Mouse (Mus musculus) bone marrow macrophage, adult 2 months (primary cell): Measurements from ENCODE around the gene Tnfrsf19. TPM values are rescaled to one million over a fixed set of nuclear protein-coding genes. Genes with fewer than 3 reads are reported as not detected.

ENCODE experiments used
- H3K27ac ChIP-seq: 2 replicates; pipeline ENCODE4 v1.5.1; 2012; ENCODE audit warnings: low read depth, low read length; ENCODE audit not compliant: insufficient read depth
- H3K4me1 ChIP-seq: 2 replicates; pipeline ENCODE4 v1.6.1; 2012; ENCODE audit warnings: low read length; ENCODE audit not compliant: control insufficient read depth, insufficient read depth
- H3K4me3 ChIP-seq: 2 replicates; pipeline ENCODE4 v1.5.1; 2012; ENCODE audit warnings: mild to moderate bottlenecking, low read length, moderate library complexity; ENCODE audit not compliant: insufficient read depth
- CTCF ChIP-seq: IDR thresholded peaks from 2 replicates; pipeline ENCODE4 v1.5.1; 2012; ENCODE audit warnings: low read depth, mild to moderate bottlenecking, low read length, moderate library complexity
- POLR2A ChIP-seq: IDR thresholded peaks from 2 replicates; pipeline ENCODE4 v1.6.1; 2012; ENCODE audit warnings: mild to moderate bottlenecking, low read depth, low read length, borderline replicate concordance
- polyA plus RNA-seq: library from polyadenylated mRNA; stranded (reverse); fragments of >200 nt; gene quantifications from 2 replicates; pipeline ENCODE4 v1.2.4, GENCODE M21; 2012; ENCODE audit not compliant: missing spikeins, insufficient read depth, insufficient read length

Tnfrsf19 gene
- polyA plus RNA-seq, 1 experiment, result not detected

- no peak overlapping the region for H3K4me3 ChIP-seq
- no peaks in the 10 kb centered on the region for H3K4me1 ChIP-seq
- TF ChIP-seq CTCF (no peak), POLR2A (no peak)
- no peak overlapping the region for H3K27ac ChIP-seq
These were observed 52.8 kb downstream of the Tnfrsf19 start for GRCm38 (mm10) chr14:60993506-60993905.

GRCm38 (mm10) chr14:60993092-60993491 lies 53.2 kb downstream of the Tnfrsf19 start:
- TF ChIP-seq CTCF, result no peak
- no peak for TF ChIP-seq POLR2A
- H3K4me3 ChIP-seq, result no peak overlapping the region
- no peak overlapping the region for H3K27ac ChIP-seq
- H3K4me1 ChIP-seq, result no peaks in the 10 kb centered on the region

GRCm38 (mm10) chr14:60992144-60992543 lies 54.1 kb downstream of the Tnfrsf19 start:
- no peak overlapping the region for H3K4me3 ChIP-seq
- TF ChIP-seq CTCF (no peak), POLR2A (no peak)
- no peak overlapping the region for H3K27ac ChIP-seq
- H3K4me1 ChIP-seq, result no peaks in the 10 kb centered on the region

- Histone ChIP-seq H3K4me3 (no peak overlapping the region), H3K27ac (no peak overlapping the region), H3K4me1 (no peaks in the 10 kb centered on the region)
- no peak for TF ChIP-seq POLR2A
- no peak for TF ChIP-seq CTCF
These were observed 58.1 kb downstream of the Tnfrsf19 start for GRCm38 (mm10) chr14:60988228-60988627.

- no peak for TF ChIP-seq CTCF
- TF ChIP-seq POLR2A, result no peak
- no peak overlapping the region for H3K4me3 ChIP-seq
- H3K27ac ChIP-seq, result no peak overlapping the region
- no peaks in the 10 kb centered on the region for H3K4me1 ChIP-seq
These were observed 59.4 kb downstream of the Tnfrsf19 start for GRCm38 (mm10) chr14:60986926-60987325.

- TF ChIP-seq POLR2A (no peak), CTCF (no peak)
- Histone ChIP-seq H3K27ac (no peak overlapping the region), H3K4me3 (no peak overlapping the region), H3K4me1 (no peaks in the 10 kb centered on the region)
These were observed 61.2 kb downstream of the Tnfrsf19 start for GRCm38 (mm10) chr14:60985077-60985476.

- TF ChIP-seq CTCF (no peak), POLR2A (no peak)
- no peak overlapping the region for H3K27ac ChIP-seq
- no peaks in the 10 kb centered on the region for H3K4me1 ChIP-seq
- no peak overlapping the region for H3K4me3 ChIP-seq
These were observed 62.0 kb downstream of the Tnfrsf19 start for GRCm38 (mm10) chr14:60984266-60984665.

- Histone ChIP-seq H3K4me3 (no peak overlapping the region), H3K27ac (no peak overlapping the region), H3K4me1 (no peaks in the 10 kb centered on the region)
- TF ChIP-seq POLR2A (no peak), CTCF (no peak)
These were observed 64.2 kb downstream of the Tnfrsf19 start for GRCm38 (mm10) chr14:60982126-60982525.

GRCm38 (mm10) chr14:60980244-60980887 lies 65.9 kb downstream of the Tnfrsf19 start:
- H3K27ac ChIP-seq, result no peak overlapping the region
- H3K4me3 ChIP-seq, result no peak overlapping the region
- TF ChIP-seq POLR2A, result no peak
- no peak for TF ChIP-seq CTCF

GRCm38 (mm10) chr14:60978129-60978528 lies 68.2 kb downstream of the Tnfrsf19 start:
- Histone ChIP-seq H3K4me3 (no peak overlapping the region), H3K4me1 (no peaks in the 10 kb centered on the region), H3K27ac (no peak overlapping the region)
- no peak for TF ChIP-seq CTCF
- no peak for TF ChIP-seq POLR2A

More at GRCm38 (mm10) chr14:60980244-60980887, 65.9 kb downstream of the Tnfrsf19 start:
- H3K4me1 ChIP-seq, result no peaks in the 10 kb centered on the region
